Mouse (Mus musculus) CH12.LX (cell line): ENCODE measurements around the gene Ackr4. TPM values are rescaled to one million over a fixed set of nuclear protein-coding genes. Genes with fewer than 3 reads are reported as not detected.

ENCODE experiments used
- DNase-seq: peaks from one replicate; pipeline ENCODE4 v3.0.0-alpha.2; 2013; ENCODE audit errors: extremely low read depth
- H3K27ac ChIP-seq: 2 replicates; pipeline ENCODE4 v1.5.1; 2012; ENCODE audit warnings: low read depth, mild to moderate bottlenecking, control low read depth, moderate library complexity; ENCODE audit not compliant: insufficient read depth
- H3K27me3 ChIP-seq: replicated peaks from 2 replicates; pipeline ENCODE3; 2012; ENCODE audit warnings: inconsistent platforms
- H3K36me3 ChIP-seq, 2 experiments: replicated peaks in 1 of 2; 2 replicates each; pipeline versions ENCODE3 to v1.6.1; 2012; ENCODE audit warnings: inconsistent platforms in 1 of 2, low read length in 1 of 2, mild to moderate bottlenecking in 1 of 2, mixed read lengths in 1 of 2, moderate library complexity in 1 of 2; ENCODE audit not compliant: control insufficient read depth in 1 of 2, insufficient read depth in 1 of 2
- H3K4me1 ChIP-seq, 2 experiments: 2 replicates each; pipeline ENCODE4 v1.6.1; 2012; ENCODE audit warnings: inconsistent platforms in 1 of 2, moderate library complexity in 1 of 2; ENCODE audit not compliant: insufficient read depth in 2 of 2, control insufficient read depth in 1 of 2
- H3K4me2 ChIP-seq: 2 replicates; pipeline ENCODE4 v1.6.1; 2012; ENCODE audit warnings: low read depth, mild to moderate bottlenecking, control low read depth; ENCODE audit not compliant: poor library complexity, insufficient read depth, severe bottlenecking
- H3K4me3 ChIP-seq, 3 experiments: fragments of 150-350 bp in 1 of 3; sonication (generic) in 1 of 3; replicated peaks in 1 of 3; 2 replicates each; pipeline versions ENCODE3 to v1.5.1; 2011 to 2012; ENCODE audit warnings: low read depth in 2 of 3, low read length in 2 of 3, mild to moderate bottlenecking in 2 of 3, moderate library complexity in 2 of 3, control low read depth in 1 of 3, improper control_type of control experiment in 1 of 3, inconsistent platforms in 1 of 3, mixed read lengths in 1 of 3; ENCODE audit not compliant: poor library complexity in 1 of 3
- H3K79me2 ChIP-seq: replicated peaks from 2 replicates; pipeline ENCODE4 v1.6.1; 2012; ENCODE audit warnings: mild to moderate bottlenecking, moderate library complexity; ENCODE audit not compliant: control insufficient read depth, poor library complexity, insufficient read depth, severe bottlenecking; ENCODE audit errors: extremely low read depth
- H3K9ac ChIP-seq: 2 replicates; pipeline ENCODE4 v1.6.1; 2012; ENCODE audit warnings: low read depth, mild to moderate bottlenecking, control low read depth, moderate library complexity; ENCODE audit not compliant: insufficient read depth
- H3K9me3 ChIP-seq: replicated peaks from 2 replicates; pipeline ENCODE3; 2012; ENCODE audit warnings: low read length, inconsistent platforms, mixed read lengths
- CHD1 ChIP-seq: IDR thresholded peaks from 2 replicates; pipeline ENCODE4 v1.6.1; 2012; ENCODE audit warnings: low read depth, low read length, improper control_type of control experiment, inconsistent platforms
- CTCF ChIP-seq, 2 experiments: IDR thresholded peaks in 1 of 2; conservative IDR thresholded peaks in 1 of 2; 2 replicates each; pipeline ENCODE4 v1.5.1; 2011 to 2012; ENCODE audit warnings: low read depth in 2 of 2, low read length in 2 of 2, improper control_type of control experiment in 1 of 2, inconsistent platforms in 1 of 2, mild to moderate bottlenecking in 1 of 2, moderate library complexity in 1 of 2
- ELF1 ChIP-seq: IDR thresholded peaks from 2 replicates; pipeline ENCODE4 v1.6.1; 2014; ENCODE audit warnings: low read depth, mild to moderate bottlenecking, inconsistent platforms, low read length, improper control_type of control experiment
- EP300 ChIP-seq: IDR thresholded peaks from 2 replicates; pipeline ENCODE4 v1.6.1; 2011; ENCODE audit warnings: low read length, improper control_type of control experiment
- ETS1 ChIP-seq: conservative IDR thresholded peaks from 2 replicates; pipeline ENCODE4 v1.6.1; 2012; ENCODE audit warnings: low read depth, mild to moderate bottlenecking, inconsistent platforms, low read length, improper control_type of control experiment, moderate library complexity
- GABPA ChIP-seq: IDR thresholded peaks from 2 replicates; pipeline ENCODE4 v1.6.1; 2012; ENCODE audit warnings: low read depth, low read length, improper control_type of control experiment, inconsistent platforms; ENCODE audit not compliant: insufficient replicate concordance
- JUN ChIP-seq: IDR thresholded peaks from 2 replicates; pipeline ENCODE4 v1.6.1; 2011; ENCODE audit warnings: low read depth, mild to moderate bottlenecking, low read length, improper control_type of control experiment, moderate library complexity; ENCODE audit not compliant: insufficient read depth
- JUND ChIP-seq: conservative IDR thresholded peaks from 2 replicates; pipeline ENCODE4 v1.6.1; 2011; ENCODE audit warnings: low read depth, low read length, improper control_type of control experiment
- MAX ChIP-seq: IDR thresholded peaks from 2 replicates; pipeline ENCODE4 v1.6.1; 2011; ENCODE audit warnings: low read length, improper control_type of control experiment
- MAZ ChIP-seq: IDR thresholded peaks from 2 replicates; pipeline ENCODE4 v1.6.1; 2012; ENCODE audit warnings: low read depth, mild to moderate bottlenecking, inconsistent platforms, low read length, improper control_type of control experiment, moderate library complexity
- MEF2A ChIP-seq: IDR thresholded peaks from 2 replicates; pipeline ENCODE4 v1.6.1; 2014; ENCODE audit warnings: low read depth, mild to moderate bottlenecking, inconsistent platforms, low read length, improper control_type of control experiment, borderline replicate concordance
- MYC ChIP-seq: IDR thresholded peaks from 2 replicates; pipeline ENCODE4 v1.6.1; 2011; ENCODE audit warnings: low read depth, mild to moderate bottlenecking, improper control_type of control experiment, low read length
- RAD21 ChIP-seq: IDR thresholded peaks from 2 replicates; pipeline ENCODE4 v1.6.1; 2011; ENCODE audit warnings: low read depth, mild to moderate bottlenecking, low read length, improper control_type of control experiment, moderate library complexity
- SIN3A ChIP-seq: IDR thresholded peaks from 2 replicates; pipeline ENCODE4 v1.6.1; 2012; ENCODE audit warnings: low read length, improper control_type of control experiment, inconsistent platforms
- TCF12 ChIP-seq: IDR thresholded peaks from 2 replicates; pipeline ENCODE4 v1.6.1; 2014; ENCODE audit warnings: low read depth, mild to moderate bottlenecking, inconsistent platforms, low read length, improper control_type of control experiment
- USF2 ChIP-seq: conservative IDR thresholded peaks from 2 replicates; pipeline ENCODE4 v1.6.1; 2011; ENCODE audit warnings: low read depth, low read length, improper control_type of control experiment
- ZC3H11A ChIP-seq: IDR thresholded peaks from 2 replicates; pipeline ENCODE4 v1.6.1; 2012; ENCODE audit warnings: low read depth, mild to moderate bottlenecking, inconsistent platforms, low read length, improper control_type of control experiment
- ZKSCAN1 ChIP-seq: IDR thresholded peaks from 2 replicates; pipeline ENCODE4 v1.6.1; 2012; ENCODE audit warnings: low read depth, inconsistent platforms, low read length, improper control_type of control experiment, borderline replicate concordance
- ZNF384 ChIP-seq: IDR thresholded peaks from 2 replicates; pipeline ENCODE4 v1.6.1; 2012; ENCODE audit warnings: low read depth, low read length, improper control_type of control experiment, inconsistent platforms
- dilution Hi-C: fragments of 300-500 bp; cut with MboI; formaldehyde crosslinking; loops from 2 replicates; pipeline ENCODE4 v1.14.3; 2020; ENCODE audit warnings: low sequenced_read_pairs; ENCODE audit not compliant: extremely low pct_unique_long_range_greater_than_20kb, extremely low pct_ligation_motif_present
- in situ Hi-C: fragments of 300-500 bp; cut with MboI; formaldehyde crosslinking; loops from 3 replicates; pipeline ENCODE4 v1.14.3; 2019; ENCODE audit warnings: low sequenced_read_pairs, low pct_ligation_motif_present, low pct_unique_long_range_greater_than_20kb, mixed read lengths
- polyA plus RNA-seq: library from polyadenylated mRNA; unstranded; fragments of >175 nt; gene quantifications from 2 replicates; pipeline ENCODE4 v1.2.1, GENCODE M21; 2012; ENCODE audit warnings: low read depth; ENCODE audit not compliant: insufficient read length
- total RNA-seq, 2 experiments: library from RNA; depleted of rRNA; stranded (reverse); fragments of 300-350 nt in 1 of 2; fragments of >200 nt in 1 of 2; gene quantifications; 2 replicates each; pipeline ENCODE4 v1.2.3; 2012 to 2014

Gene Ackr4
- total and polyA plus RNA-seq, 3 experiments = 0.17 to 0.39 (median 0.33) TPM

- no peak overlapping the region for H3K4me2 ChIP-seq
- H3K27ac ChIP-seq = no peak overlapping the region
- TF ChIP-seq SIN3A (no peak), MAZ (no peak), JUND (no peak), ZNF384 (no peak), ETS1 (no peak), EP300 (no peak), GABPA (no peak), ELF1 (no peak)
- dilution Hi-C loops (no loop called here), in situ Hi-C loops (no loop called here)
- H3K36me3 ChIP-seq = peaks cover 3 to 24% of the 10 kb centered on the region in 2 experiments
- peaks cover 2 to 19% of the 10 kb centered on the region in 2 experiments; a peak in 3 of 4 replicates for H3K4me1 ChIP-seq
- no peak overlapping the region for H3K4me3 ChIP-seq
- H3K9me3 ChIP-seq = no peaks in the 10 kb centered on the region
- no peak overlapping the region for H3K9ac ChIP-seq
- DNase-seq = no peak
- no peaks in the 10 kb centered on the region for H3K79me2 ChIP-seq
- H3K27me3 ChIP-seq = no peaks in the 10 kb centered on the region
These were observed 1.4 kb upstream of the Ackr4 start for GRCm38 (mm10) chr9:104128110-104128509.

DNA sequence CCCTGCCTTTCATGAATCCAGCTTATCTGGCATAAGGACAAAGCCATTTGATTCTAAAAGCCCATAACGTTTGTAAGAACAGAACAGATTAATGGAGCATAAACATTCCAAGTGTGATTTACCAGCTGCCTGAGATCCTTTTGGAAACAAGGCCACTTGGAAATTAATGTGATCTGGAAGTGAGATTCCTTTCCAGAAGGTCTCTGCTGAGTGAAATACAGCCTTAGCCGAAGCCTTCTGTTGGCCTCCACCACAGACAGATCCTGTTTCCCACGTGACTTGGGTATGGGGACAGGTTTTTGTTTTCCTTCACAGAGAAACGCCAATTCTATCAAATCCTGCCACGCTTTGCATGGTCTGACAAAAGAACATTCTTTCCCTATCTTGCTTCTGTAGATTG is 3.1 kb downstream of the Ackr4 start:
- no peak overlapping the region for H3K4me2 ChIP-seq
- H3K4me1 ChIP-seq = peaks cover 0 to 14% of the 10 kb centered on the region in 2 experiments; a peak in 2 of 4 replicates
- in situ Hi-C loops = no loop called here
- H3K27me3 ChIP-seq = no peaks in the 10 kb centered on the region
- no peak overlapping the region for H3K4me3 ChIP-seq
- dilution Hi-C loops = no loop called here
- no peaks in the 10 kb centered on the region for H3K9me3 ChIP-seq
- no peak overlapping the region for H3K27ac ChIP-seq
- H3K79me2 ChIP-seq = no peaks in the 10 kb centered on the region
- TF ChIP-seq CHD1 (no peak), SIN3A (no peak), USF2 (no peak), CTCF (conservative IDR thresholded peaks at IDR 0.05 in 1 of 2, IDR thresholded peaks at IDR 0.05 in 1 of 2; ENCODE audit: low read depth in 2 of 2, low read length in 2 of 2) (no peak), MAX (no peak), MAZ (no peak), RAD21 (no peak), ZKSCAN1 (no peak), JUN (no peak), GABPA (no peak), ZC3H11A (no peak), ELF1 (no peak), MYC (no peak), TCF12 (no peak), MEF2A (no peak)
- DNase-seq = no peak
- H3K9ac ChIP-seq = no peak overlapping the region
- peaks cover 3 to 32% of the 10 kb centered on the region in 2 experiments for H3K36me3 ChIP-seq
